Mouse (Mus musculus) liver, embryonic 15.5 days (tissue): ENCODE measurements at regions not wholly inside any gene's neighbourhood (a gene's known extent, or its start where the extent isn't known, plus 50 kb on each side); places are given as distances from the start of the nearest gene placed in this dataset.

ENCODE experiments used
- ATAC-seq: fragments of 200-750 bp; cut with Nextera tagmentation; 2 replicates; pipeline ENCODE4 v1.8.0; 2017; ENCODE audit warnings: moderate number of reproducible peaks, mild to moderate bottlenecking, moderate library complexity; ENCODE audit not compliant: insufficient read depth
- H3K27ac ChIP-seq: fragments of 300-500 bp; sonication (generic); replicated peaks from 2 replicates; pipeline ENCODE4 v1.5.1; 2015; ENCODE audit warnings: mild to moderate bottlenecking, inconsistent platforms
- H3K27me3 ChIP-seq: fragments of 300-500 bp; sonication (generic); 2 replicates; pipeline ENCODE4 v1.6.1; 2015; ENCODE audit warnings: mild to moderate bottlenecking, inconsistent platforms
- H3K36me3 ChIP-seq: fragments of 300-500 bp; sonication (generic); replicated peaks from 2 replicates; pipeline ENCODE4 v1.6.1; 2015; ENCODE audit warnings: moderate library complexity, mild to moderate bottlenecking, inconsistent platforms
- H3K4me1 ChIP-seq: fragments of 300-500 bp; sonication (generic); replicated peaks from 2 replicates; pipeline ENCODE4 v1.6.1; 2015; ENCODE audit warnings: inconsistent platforms
- H3K4me2 ChIP-seq: fragments of 300-500 bp; sonication (generic); 2 replicates; pipeline ENCODE4 v1.6.1; 2015; ENCODE audit warnings: moderate library complexity, mild to moderate bottlenecking, inconsistent platforms
- H3K4me3 ChIP-seq: fragments of 300-500 bp; sonication (generic); replicated peaks from 2 replicates; pipeline ENCODE4 v1.5.1; 2015; ENCODE audit warnings: mild to moderate bottlenecking, inconsistent platforms
- H3K9ac ChIP-seq: fragments of 300-500 bp; sonication (generic); 2 replicates; pipeline ENCODE4 v1.6.1; 2015; ENCODE audit warnings: moderate library complexity, mild to moderate bottlenecking, inconsistent platforms
- H3K9me3 ChIP-seq: fragments of 300-500 bp; sonication (generic); replicated peaks from 2 replicates; pipeline ENCODE4 v1.6.1; 2016; ENCODE audit warnings: inconsistent platforms
- WGBS: fragments of 180-500 bp; shearing (Covaris S2); methylation state at CpG from one replicate; pipeline ENCODE4 v1.1.7; 2015; ENCODE audit warnings: mixed read lengths; ENCODE audit not compliant: insufficient replicate concordance; 5-methylcytosine and 5-hydroxymethylcytosine counted together

- H3K4me1 ChIP-seq = no peaks in the 10 kb centered on the region
- no peak overlapping the region for H3K4me3 ChIP-seq
- ATAC-seq = no peak
- no peak overlapping the region for H3K27ac ChIP-seq
- WGBS = 13% methylated on average over 1 of the region's 1 CpGs
- no peaks in the 10 kb centered on the region for H3K27me3 ChIP-seq
- no peak overlapping the region for H3K9ac ChIP-seq
- no peaks in the 10 kb centered on the region for H3K9me3 ChIP-seq
- no peaks in the 10 kb centered on the region for H3K36me3 ChIP-seq
- no peak overlapping the region for H3K4me2 ChIP-seq
Measured at GRCm38 (mm10) chr14:45714311-45714710, 56.4 kb upstream of the Ddhd1 start.

- ATAC-seq = no peak
- no peaks in the 10 kb centered on the region for H3K9me3 ChIP-seq
- H3K27ac ChIP-seq = no peak overlapping the region
- no peak overlapping the region for H3K9ac ChIP-seq
- H3K4me2 ChIP-seq = no peak overlapping the region
- H3K4me3 ChIP-seq = no peak overlapping the region
- no peaks in the 10 kb centered on the region for H3K27me3 ChIP-seq
- no peaks in the 10 kb centered on the region for H3K36me3 ChIP-seq
- H3K4me1 ChIP-seq = no peaks in the 10 kb centered on the region
Measured at GRCm38 (mm10) chr14:45714786-45715185, 56.8 kb upstream of the Ddhd1 start.

- Histone ChIP-seq H3K4me1 (no peaks in the 10 kb centered on the region), H3K27me3 (no peaks in the 10 kb centered on the region), H3K9ac (no peak overlapping the region), H3K4me3 (no peak overlapping the region), H3K9me3 (no peaks in the 10 kb centered on the region), H3K4me2 (no peak overlapping the region), H3K36me3 (no peaks in the 10 kb centered on the region), H3K27ac (no peak overlapping the region)
- 36% methylated on average over 1 of the region's 1 CpGs for WGBS
- no peak for ATAC-seq
Measured at GRCm38 (mm10) chr14:45716100-45716499, 58.2 kb upstream of the Ddhd1 start.

GRCm38 (mm10) chr14:45722887-45723286 is 64.9 kb upstream of the Ddhd1 start:
- Histone ChIP-seq H3K4me3 (no peak overlapping the region), H3K36me3 (no peaks in the 10 kb centered on the region), H3K27ac (no peak overlapping the region), H3K9me3 (no peaks in the 10 kb centered on the region), H3K27me3 (no peaks in the 10 kb centered on the region), H3K4me2 (no peak overlapping the region), H3K9ac (no peak overlapping the region), H3K4me1 (no peaks in the 10 kb centered on the region)
- no peak for ATAC-seq
- WGBS = 48% methylated on average over 6 of the region's 6 CpGs

- no peak overlapping the region for H3K27ac ChIP-seq
- H3K4me2 ChIP-seq = no peak overlapping the region
- no peaks in the 10 kb centered on the region for H3K27me3 ChIP-seq
- H3K36me3 ChIP-seq = no peaks in the 10 kb centered on the region
- no peak overlapping the region for H3K4me3 ChIP-seq
- H3K4me1 ChIP-seq = no peaks in the 10 kb centered on the region
- 65% methylated on average over 2 of the region's 2 CpGs for WGBS
- no peak for ATAC-seq
- H3K9me3 ChIP-seq = no peaks in the 10 kb centered on the region
- H3K9ac ChIP-seq = no peak overlapping the region
Measured at GRCm38 (mm10) chr14:45724341-45724740, 66.4 kb upstream of the Ddhd1 start.

- ATAC-seq = no peak
Measured at GRCm38 (mm10) chr14:45734530-45735410, 76.8 kb upstream of the Ddhd1 start.

GRCm38 (mm10) chr14:45737966-45738365 is 80.0 kb upstream of the Ddhd1 start:
- H3K36me3 ChIP-seq = no peaks in the 10 kb centered on the region
- no peaks in the 10 kb centered on the region for H3K9me3 ChIP-seq
- no peak overlapping the region for H3K9ac ChIP-seq
- H3K27ac ChIP-seq = no peak overlapping the region
- H3K4me1 ChIP-seq = no peaks in the 10 kb centered on the region
- H3K4me2 ChIP-seq = no peak overlapping the region
- ATAC-seq = no peak
- WGBS = 47% methylated on average over 2 of the region's 2 CpGs
- H3K27me3 ChIP-seq = no peaks in the 10 kb centered on the region
- no peak overlapping the region for H3K4me3 ChIP-seq

More at GRCm38 (mm10) chr14:45734530-45735410, 76.8 kb upstream of the Ddhd1 start:
- Histone ChIP-seq H3K9ac (no peak overlapping the region), H3K4me1 (no peaks in the 10 kb centered on the region), H3K4me2 (no peak overlapping the region), H3K27me3 (no peaks in the 10 kb centered on the region), H3K4me3 (no peak overlapping the region), H3K36me3 (no peaks in the 10 kb centered on the region), H3K27ac (no peak overlapping the region), H3K9me3 (no peaks in the 10 kb centered on the region)
- 58% methylated on average over 10 of the region's 10 CpGs for WGBS

- Histone ChIP-seq H3K9ac (no peak overlapping the region), H3K27ac (no peak overlapping the region), H3K4me3 (no peak overlapping the region), H3K9me3 (no peaks in the 10 kb centered on the region), H3K36me3 (no peaks in the 10 kb centered on the region), H3K4me2 (no peak overlapping the region), H3K4me1 (no peaks in the 10 kb centered on the region), H3K27me3 (no peaks in the 10 kb centered on the region)
- ATAC-seq = no peak
Measured at GRCm38 (mm10) chr14:45739638-45740037, 81.7 kb upstream of the Ddhd1 start.

- no peaks in the 10 kb centered on the region for H3K27me3 ChIP-seq
- no peak overlapping the region for H3K4me2 ChIP-seq
- H3K36me3 ChIP-seq = no peaks in the 10 kb centered on the region
- 37% methylated on average over 3 of the region's 3 CpGs for WGBS
- no peaks in the 10 kb centered on the region for H3K9me3 ChIP-seq
- no peak for ATAC-seq
- no peak overlapping the region for H3K4me3 ChIP-seq
- H3K27ac ChIP-seq = no peak overlapping the region
- H3K9ac ChIP-seq = no peak overlapping the region
- no peaks in the 10 kb centered on the region for H3K4me1 ChIP-seq
Measured at GRCm38 (mm10) chr14:45740662-45741061, 82.7 kb upstream of the Ddhd1 start.

GRCm38 (mm10) chr14:45746176-45746575 is 88.2 kb upstream of the Ddhd1 start:
- Histone ChIP-seq H3K4me1 (no peaks in the 10 kb centered on the region), H3K4me3 (no peak overlapping the region), H3K9ac (no peak overlapping the region), H3K9me3 (no peaks in the 10 kb centered on the region), H3K4me2 (no peak overlapping the region), H3K36me3 (no peaks in the 10 kb centered on the region), H3K27ac (no peak overlapping the region), H3K27me3 (no peaks in the 10 kb centered on the region)
- ATAC-seq = no peak
- 45% methylated on average over 5 of the region's 5 CpGs for WGBS

GRCm38 (mm10) chr14:45757376-45757775 is 99.4 kb upstream of the Ddhd1 start:
- no peaks in the 10 kb centered on the region for H3K36me3 ChIP-seq
- WGBS = 11% methylated on average over 1 of the region's 1 CpGs
- no peak overlapping the region for H3K9ac ChIP-seq
- H3K4me3 ChIP-seq = no peak overlapping the region
- no peaks in the 10 kb centered on the region for H3K27me3 ChIP-seq
- H3K27ac ChIP-seq = no peak overlapping the region
- H3K4me2 ChIP-seq = no peak overlapping the region
- ATAC-seq = no peak
- no peaks in the 10 kb centered on the region for H3K4me1 ChIP-seq
- H3K9me3 ChIP-seq = no peaks in the 10 kb centered on the region
